Mouse (Mus musculus) kidney, embryonic 14.5 days (tissue): Measurements from ENCODE around the gene Spi1. TPM values are rescaled to one million over a fixed set of nuclear protein-coding genes. Genes with fewer than 3 reads are reported as not detected.

Source experiments
- ATAC-seq: fragments of 200-750 bp; cut with Nextera tagmentation; 2 replicates; pipeline ENCODE4 v1.8.0; 2017; ENCODE audit warnings: moderate number of reproducible peaks, mild to moderate bottlenecking, moderate TSS enrichment, moderate library complexity; ENCODE audit not compliant: low FRiP score, low TSS enrichment
- H3K27ac ChIP-seq: fragments of 300-500 bp; sonication (generic); 2 replicates; pipeline ENCODE4 v1.5.1; 2014; ENCODE audit warnings: low read depth, mild to moderate bottlenecking, low read length, moderate library complexity, mixed read lengths
- H3K27me3 ChIP-seq: fragments of 300-500 bp; sonication (generic); 2 replicates; pipeline ENCODE4 v1.6.1; 2014; ENCODE audit warnings: mild to moderate bottlenecking, low read length; ENCODE audit not compliant: control insufficient read depth, insufficient read depth
- H3K36me3 ChIP-seq: fragments of 300-500 bp; sonication (generic); 2 replicates; pipeline ENCODE4 v1.6.1; 2014; ENCODE audit warnings: low read length, mixed read lengths; ENCODE audit not compliant: control insufficient read depth, insufficient read depth
- H3K4me1 ChIP-seq: fragments of 300-500 bp; sonication (generic); 2 replicates; pipeline ENCODE4 v1.6.1; 2014; ENCODE audit warnings: low read length, mixed read lengths; ENCODE audit not compliant: control insufficient read depth, insufficient read depth
- H3K4me2 ChIP-seq: fragments of 300-500 bp; sonication (generic); replicated peaks from 2 replicates; pipeline ENCODE4 v1.6.1; 2014; ENCODE audit warnings: low read depth, mild to moderate bottlenecking, low read length
- H3K4me3 ChIP-seq: fragments of 300-500 bp; sonication (generic); 2 replicates; pipeline ENCODE4 v1.5.1; 2014; ENCODE audit warnings: mild to moderate bottlenecking, low read length
- H3K9ac ChIP-seq: fragments of 300-500 bp; sonication (generic); 2 replicates; pipeline ENCODE4 v1.6.1; 2014; ENCODE audit warnings: low read depth, mild to moderate bottlenecking, low read length, moderate library complexity
- H3K9me3 ChIP-seq: fragments of 300-500 bp; sonication (generic); 2 replicates; pipeline ENCODE4 v1.6.1; 2016; ENCODE audit warnings: low read length; ENCODE audit not compliant: control insufficient read depth
- WGBS: fragments of 180-500 bp; shearing (Covaris S2); extraction: QIAGEN DNeasy Blood & Tissue Kit; methylation state at CpG from one replicate; pipeline ENCODE4 v1.1.7; 2014; 5-methylcytosine and 5-hydroxymethylcytosine counted together
- polyA plus RNA-seq: library from polyadenylated mRNA; unstranded; fragments of >200 nt; fragmentation: Nextera tagmentation; extraction: Ambion mirVana; gene quantifications from 2 replicates; pipeline ENCODE4 v1.2.1, GENCODE M21; 2014

Gene Spi1
- polyA plus RNA-seq, 1 experiment from 2014 or later, result 2.2 TPM

DNA sequence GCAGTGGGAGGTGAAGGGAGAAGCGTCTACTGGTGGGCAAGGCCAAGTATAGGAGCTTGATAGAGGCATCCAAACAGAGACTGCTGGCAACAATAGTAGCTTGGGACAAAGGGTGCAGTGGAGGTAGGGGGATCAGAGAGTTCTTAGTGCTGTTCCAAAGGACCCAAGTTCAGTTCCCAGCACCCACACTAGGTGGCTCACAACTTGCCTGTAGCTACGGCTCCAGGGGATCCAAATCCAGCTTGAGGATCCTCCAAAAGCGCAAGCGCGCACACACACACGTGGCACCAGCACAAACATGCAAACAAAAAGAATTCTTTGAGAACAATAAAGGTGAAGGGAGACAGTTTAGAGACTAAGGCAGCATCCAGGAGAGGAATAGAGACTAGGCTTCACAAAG is 18.0 kb upstream of the Spi1 start:
- 91% methylated on average over 6 of the region's 6 CpGs for WGBS
- no peaks in the 10 kb centered on the region for H3K27me3 ChIP-seq
- no peak overlapping the region for H3K4me3 ChIP-seq
- H3K9me3 ChIP-seq, result no peaks in the 10 kb centered on the region
- ATAC-seq, result no peak
- no peak overlapping the region for H3K9ac ChIP-seq
- no peak overlapping the region for H3K4me2 ChIP-seq
- peaks cover 55% of the 10 kb centered on the region for H3K36me3 ChIP-seq
- H3K27ac ChIP-seq, result no peak overlapping the region
- H3K4me1 ChIP-seq, result peaks cover 7% of the 10 kb centered on the region; the same call in 1 of the 2 replicates

DNA sequence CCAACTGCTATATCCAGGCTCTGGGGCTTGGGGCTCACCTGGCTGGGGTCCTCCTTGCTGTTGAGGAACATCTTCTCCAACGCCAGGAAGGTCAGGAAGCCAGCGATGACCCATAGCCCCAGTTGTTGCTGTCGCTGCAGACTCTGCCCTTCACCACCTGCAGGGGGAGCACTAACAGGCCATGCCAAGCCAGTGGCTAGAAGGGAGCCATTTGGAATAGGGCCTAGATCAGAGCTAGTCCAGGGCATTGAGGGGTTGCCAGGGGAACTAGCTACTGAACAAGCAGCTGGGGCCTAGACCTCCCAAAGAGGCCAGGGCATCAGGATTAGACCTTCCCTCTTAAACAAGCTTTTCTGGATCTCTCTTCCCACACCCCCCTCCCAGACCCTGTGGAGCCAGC is 16.6 kb upstream of the Spi1 start:
- H3K27me3 ChIP-seq, result no peaks in the 10 kb centered on the region
- no peak overlapping the region for H3K4me2 ChIP-seq
- no peak overlapping the region for H3K27ac ChIP-seq
- H3K9ac ChIP-seq, result no peak overlapping the region; the same call in 1 of the 2 replicates
- H3K4me1 ChIP-seq, result peaks cover 7% of the 10 kb centered on the region; the same call in 1 of the 2 replicates
- 57% methylated on average over 3 of the region's 3 CpGs for WGBS
- peaks cover 42% of the 10 kb centered on the region for H3K36me3 ChIP-seq
- ATAC-seq, result no peak
- no peaks in the 10 kb centered on the region for H3K9me3 ChIP-seq
- H3K4me3 ChIP-seq, result no peak overlapping the region

DNA sequence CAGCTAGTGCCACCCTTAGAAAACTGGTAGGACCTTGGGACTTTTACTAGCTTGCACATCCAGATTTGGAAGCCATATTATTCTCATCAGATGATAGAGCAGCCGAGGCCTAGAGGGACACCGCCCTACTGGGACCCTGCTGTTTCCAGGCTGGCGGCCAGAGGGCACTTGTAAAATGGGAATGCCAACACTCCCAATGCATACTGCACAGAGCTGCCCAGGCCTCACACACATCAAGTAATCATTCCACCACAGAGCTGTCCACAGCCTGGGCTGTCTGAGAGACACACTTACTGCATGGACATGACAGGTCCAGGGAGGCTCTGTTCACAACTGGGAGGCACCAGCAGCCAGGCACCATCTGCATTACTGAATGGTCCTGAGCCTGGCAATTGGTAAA is 15.7 kb upstream of the Spi1 start:
- H3K36me3 ChIP-seq, result peaks cover 38% of the 10 kb centered on the region
- 88% methylated on average over 3 of the region's 3 CpGs for WGBS
- ATAC-seq, result no peak
- no peak overlapping the region for H3K4me2 ChIP-seq
- no peaks in the 10 kb centered on the region for H3K27me3 ChIP-seq
- H3K4me1 ChIP-seq, result peaks cover 7% of the 10 kb centered on the region; the same call in 1 of the 2 replicates
- H3K27ac ChIP-seq, result no peak overlapping the region
- no peaks in the 10 kb centered on the region for H3K9me3 ChIP-seq
- H3K4me3 ChIP-seq, result no peak overlapping the region
- no peak overlapping the region for H3K9ac ChIP-seq

DNA sequence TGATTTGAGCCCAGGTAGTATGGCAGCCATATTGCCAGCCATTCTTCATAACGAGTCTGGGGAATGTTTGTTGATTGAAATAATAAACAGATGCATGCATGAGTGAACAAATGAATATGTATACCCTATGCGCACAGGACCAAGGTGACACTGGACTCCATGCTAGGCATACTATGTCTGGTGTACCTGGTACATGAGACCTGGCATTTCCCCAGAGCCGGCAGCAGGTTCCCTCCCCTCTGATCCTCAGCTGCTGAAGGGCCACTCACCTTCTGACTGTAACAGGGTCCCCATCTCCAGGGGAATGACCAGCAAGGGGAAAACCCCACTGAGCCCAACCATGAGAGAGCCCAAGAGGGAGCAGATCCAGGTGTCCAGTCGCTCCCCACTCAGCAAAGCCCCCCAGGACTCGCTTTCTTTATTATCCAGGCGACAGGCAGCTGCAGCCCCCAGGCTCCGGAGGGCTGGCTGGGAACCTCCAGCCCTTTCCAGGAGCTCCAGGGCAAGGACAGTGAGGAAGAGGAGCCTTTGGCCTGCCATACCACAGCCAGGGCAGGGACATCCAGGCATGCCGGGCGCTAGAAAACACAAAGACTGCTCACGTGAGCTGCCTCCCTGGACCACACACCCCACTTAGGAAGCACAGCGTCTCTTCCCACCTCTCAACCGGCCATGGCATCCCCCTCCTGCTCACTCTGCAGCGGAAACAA is 13.9 kb upstream of the Spi1 start:
- H3K27me3 ChIP-seq, result no peaks in the 10 kb centered on the region
- ATAC-seq, result no peak
- H3K4me3 ChIP-seq, result peak overlapping the region; percentile 67; the same call in 1 of the 2 replicates
- no peak overlapping the region for H3K9ac ChIP-seq
- H3K36me3 ChIP-seq, result peaks cover 20% of the 10 kb centered on the region
- peaks cover 7% of the 10 kb centered on the region; the same call in 1 of the 2 replicates for H3K4me1 ChIP-seq
- no peaks in the 10 kb centered on the region for H3K9me3 ChIP-seq
- H3K4me2 ChIP-seq, result peak overlapping the region; percentile 72
- WGBS, result 53% methylated on average over 13 of the region's 13 CpGs
- H3K27ac ChIP-seq, result no peak overlapping the region

DNA sequence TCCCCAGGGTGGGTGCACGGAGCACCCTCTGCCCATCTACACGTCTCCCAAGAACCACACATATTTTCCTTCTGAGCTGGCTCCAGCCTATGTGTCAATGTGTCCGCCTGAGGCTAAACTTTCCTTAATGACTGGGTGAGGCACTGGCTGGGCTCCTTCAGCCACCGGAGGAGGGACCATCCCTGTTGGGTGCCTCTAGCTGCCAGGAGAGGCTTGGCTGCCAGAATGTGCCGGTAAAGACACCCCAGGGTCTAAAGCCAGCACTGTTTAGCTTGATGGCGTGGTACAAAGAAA is 13.4 kb upstream of the Spi1 start:
- 45% methylated on average over 6 of the region's 6 CpGs for WGBS
- Histone ChIP-seq H3K9me3 (no peaks in the 10 kb centered on the region), H3K27me3 (no peaks in the 10 kb centered on the region), H3K4me3 (peak overlapping the region; percentile 67; the same call in 1 of the 2 replicates), H3K4me2 (peak overlapping the region; percentile 72), H3K36me3 (peaks cover 15% of the 10 kb centered on the region; the same call in 1 of the 2 replicates), H3K9ac (no peak overlapping the region), H3K27ac (no peak overlapping the region), H3K4me1 (peaks cover 7% of the 10 kb centered on the region; the same call in 1 of the 2 replicates)
- ATAC-seq, result no peak

DNA sequence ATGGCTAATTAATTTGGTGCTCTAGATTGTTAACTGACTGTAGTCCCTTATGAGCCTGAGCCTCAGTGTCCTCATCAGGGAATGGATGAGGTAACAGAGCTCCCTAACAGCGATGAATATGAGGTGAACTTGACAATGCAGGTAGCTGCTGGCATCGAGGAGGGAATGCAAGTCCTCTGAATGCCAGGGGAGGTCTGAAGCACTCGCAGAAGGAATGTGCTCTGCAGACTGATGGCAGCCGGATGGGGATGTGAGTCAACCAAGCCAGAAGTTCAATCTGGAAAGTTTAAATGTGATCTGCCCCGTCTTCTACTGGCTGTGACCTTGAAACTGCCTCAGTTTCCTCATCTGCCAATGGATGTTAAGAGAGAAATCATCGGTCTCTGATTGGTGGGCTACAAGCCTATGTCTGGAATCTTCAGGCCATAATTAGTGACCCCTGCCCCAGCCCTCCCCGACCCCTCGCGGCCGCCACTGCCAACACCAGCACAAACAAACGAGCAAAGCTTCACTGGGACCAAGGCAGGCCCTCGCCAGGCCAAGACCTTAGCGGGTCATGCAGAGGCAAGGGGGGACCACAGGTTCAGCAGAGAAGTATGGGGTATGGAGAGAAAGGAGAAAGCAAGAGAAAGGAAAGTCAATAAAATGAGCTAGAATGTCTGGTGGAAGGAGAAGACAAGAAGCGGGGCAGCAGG is 12.7 kb upstream of the Spi1 start:
- Histone ChIP-seq H3K9ac (peak overlapping the region; percentile 69), H3K4me1 (peaks cover 7% of the 10 kb centered on the region; the same call in 1 of the 2 replicates), H3K4me3 (peak overlapping the region; percentile 67), H3K27me3 (no peaks in the 10 kb centered on the region), H3K27ac (peak overlapping the region; percentile 79), H3K4me2 (peak overlapping the region; percentile 72), H3K9me3 (no peaks in the 10 kb centered on the region), H3K36me3 (peaks cover 8% of the 10 kb centered on the region; the same call in 1 of the 2 replicates)
- 6% methylated on average over 14 of the region's 14 CpGs for WGBS
- ATAC-seq, result peak; percentile 5; the same call in 1 of the 2 replicates

DNA sequence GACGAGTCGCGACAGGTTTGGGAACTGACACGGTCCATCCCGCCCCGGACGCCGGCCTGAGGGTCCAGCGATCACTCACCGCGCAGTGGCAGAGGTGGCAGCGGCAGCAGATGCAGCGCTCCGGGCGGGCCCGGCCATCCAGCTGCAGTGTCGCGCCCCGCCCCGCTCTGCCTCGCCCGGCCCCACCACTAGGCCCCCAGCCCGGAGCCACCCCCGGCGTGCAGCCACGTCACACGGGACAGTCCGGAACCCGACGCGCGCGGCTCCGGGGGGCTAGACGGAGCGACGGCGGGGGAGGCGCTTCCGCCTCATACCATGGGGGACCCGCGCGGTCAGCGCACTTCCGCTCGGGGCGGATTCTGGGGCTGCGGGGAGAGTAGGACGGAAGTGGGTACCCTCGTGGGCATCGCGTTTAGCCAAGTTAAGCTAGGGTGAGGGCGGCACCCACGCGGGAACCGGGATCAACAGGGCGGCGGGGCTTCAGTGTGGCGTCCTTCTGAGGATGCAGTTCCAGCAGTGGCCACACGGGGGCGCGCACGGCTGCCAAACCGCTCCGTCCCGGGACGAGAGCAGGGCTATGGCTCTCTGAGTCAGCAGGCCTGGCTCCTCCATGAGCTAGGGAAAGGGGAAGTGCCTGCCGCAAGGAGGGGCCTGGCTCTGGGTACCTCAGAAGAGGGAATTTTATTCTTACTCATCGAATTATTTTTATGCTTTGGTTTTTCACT is 12.0 kb upstream of the Spi1 start, which contains the start of gene Slc39a13:
Gene Slc39a13 (minus strand): TSS at position 342 of the 725 bp plus-strand sequence.
- Histone ChIP-seq H3K9ac (peak within 1 kb of the TSS; percentile 69), H3K36me3 (peaks cover 7% of the 10 kb centered on the region; the same call in 1 of the 2 replicates), H3K9me3 (no peaks in the 10 kb centered on the region), H3K4me3 (peak within 1 kb of the TSS; percentile 67), H3K27me3 (no peaks in the 10 kb centered on the region), H3K27ac (peak within 1 kb of the TSS; percentile 79), H3K4me2 (peak within 1 kb of the TSS; percentile 72), H3K4me1 (peaks cover 7% of the 10 kb centered on the region; the same call in 1 of the 2 replicates)
- WGBS, result under 1% methylated on average over 66 of the region's 69 CpGs
- ATAC-seq, result peak; percentile 97

DNA sequence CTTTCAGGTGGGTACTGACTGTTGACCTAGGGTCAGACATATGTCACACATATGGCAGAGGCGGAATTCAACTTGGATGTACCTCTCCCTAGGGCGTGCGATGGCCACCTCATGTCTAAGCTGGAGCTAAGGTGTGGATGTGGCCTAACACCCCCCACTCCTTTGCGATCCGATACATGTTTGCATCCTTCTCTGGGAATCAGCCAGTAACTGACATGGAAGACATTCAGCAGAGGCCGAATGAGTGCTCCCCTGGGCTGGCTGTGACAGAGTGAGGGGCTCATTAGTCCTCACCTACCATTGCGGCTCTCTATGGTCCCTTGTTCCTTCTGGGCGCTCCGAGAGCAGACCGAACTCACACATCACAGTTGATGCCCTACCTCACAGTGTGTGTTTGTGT is 11.1 kb upstream of the Spi1 start:
- Histone ChIP-seq H3K9me3 (no peaks in the 10 kb centered on the region), H3K9ac (peak overlapping the region; percentile 69; the same call in 1 of the 2 replicates), H3K27me3 (no peaks in the 10 kb centered on the region), H3K4me1 (peaks cover 7% of the 10 kb centered on the region; the same call in 1 of the 2 replicates), H3K36me3 (peaks cover 7% of the 10 kb centered on the region; the same call in 1 of the 2 replicates), H3K4me3 (peak overlapping the region; percentile 67; the same call in 1 of the 2 replicates), H3K27ac (peak overlapping the region; percentile 79; the same call in 1 of the 2 replicates), H3K4me2 (peak overlapping the region; percentile 72)
- 89% methylated on average over 10 of the region's 10 CpGs for WGBS
- no peak for ATAC-seq
